Mouse (Mus musculus): ENCODE measurements around the gene Arid5b.
A peak's percentile ranks its signal among the peaks of the same experiment; 100 is the strongest.

Arid5b gene

DNA sequence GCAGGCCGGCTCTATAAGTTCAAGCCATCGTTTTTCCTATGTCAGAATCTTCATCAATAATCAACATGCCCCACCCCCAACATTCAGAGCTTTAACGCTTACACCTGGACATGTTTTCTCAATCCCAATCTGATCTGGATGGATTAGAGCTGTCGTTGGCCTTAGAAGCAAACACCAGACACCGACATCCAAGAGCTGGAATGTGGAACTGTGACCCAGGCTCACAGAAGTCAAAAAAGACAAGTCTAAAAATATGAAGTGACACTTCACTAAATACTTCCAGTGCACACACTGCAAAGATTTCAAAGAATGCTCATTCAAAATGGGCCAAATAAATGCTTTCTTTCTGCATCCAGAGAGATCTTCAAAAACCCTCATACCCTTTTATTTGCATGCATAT, 144.5 kb downstream of the Arid5b start:
- DNase-seq, result no peak

DNA sequence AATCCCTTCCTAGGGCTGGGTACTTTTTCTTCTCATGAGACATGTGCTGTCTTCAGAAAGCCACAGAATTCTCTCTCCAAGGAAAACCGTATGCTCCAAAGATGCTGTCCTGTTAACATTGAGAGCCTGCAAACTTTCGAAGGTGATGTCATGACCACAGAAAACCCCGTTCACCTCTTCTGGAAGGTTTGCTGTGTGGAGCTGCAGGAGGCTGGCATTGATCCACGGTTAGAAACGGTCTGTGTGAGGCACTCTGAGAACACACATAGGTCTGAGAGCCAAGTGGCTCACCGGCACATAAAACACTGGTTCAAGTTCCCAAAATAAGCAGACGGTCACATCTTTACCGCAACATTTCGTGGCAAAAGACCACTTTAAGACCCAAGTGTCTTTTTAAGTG, 145.9 kb downstream of the Arid5b start:
- peak; percentile 37 for DNase-seq

DNA sequence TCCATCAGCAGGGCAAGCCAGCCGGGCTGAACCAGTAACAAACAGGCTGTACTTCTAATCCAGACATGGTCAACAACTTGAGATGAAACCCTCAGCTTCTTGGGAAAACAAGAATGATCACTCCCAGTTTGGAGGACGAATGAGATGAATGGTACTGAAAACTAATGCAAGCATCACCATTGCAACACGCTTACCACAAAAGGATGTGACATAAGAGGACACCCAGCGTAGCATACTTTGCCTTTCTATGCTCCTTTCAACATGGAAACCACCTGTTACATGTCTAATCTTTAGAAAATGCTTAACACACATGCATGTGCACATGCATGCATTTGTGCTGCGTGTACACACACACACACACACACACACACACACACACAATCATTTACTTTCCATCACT, 146.4 kb downstream of the Arid5b start:
- DNase-seq, result no peak

DNA sequence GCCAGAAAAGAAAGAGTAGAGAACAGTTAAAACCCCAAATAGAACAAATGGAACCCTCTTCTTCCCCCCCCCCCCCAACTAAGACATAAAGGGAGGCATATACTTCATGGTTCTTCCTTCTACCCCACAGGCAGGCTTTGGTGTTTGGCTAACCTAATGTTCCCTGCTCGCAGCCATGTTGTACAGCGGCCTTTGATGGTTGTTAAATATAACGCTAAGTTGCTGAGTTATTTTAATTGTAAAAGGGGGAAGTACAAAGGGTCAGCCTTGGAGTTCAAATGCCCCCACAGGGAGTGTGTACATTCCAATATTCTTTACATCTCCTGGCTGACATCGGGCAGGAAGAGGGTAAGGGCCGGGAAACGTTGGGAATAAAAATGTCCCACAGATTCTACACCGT, 148.9 kb downstream of the Arid5b start:
- no peak for DNase-seq

DNA sequence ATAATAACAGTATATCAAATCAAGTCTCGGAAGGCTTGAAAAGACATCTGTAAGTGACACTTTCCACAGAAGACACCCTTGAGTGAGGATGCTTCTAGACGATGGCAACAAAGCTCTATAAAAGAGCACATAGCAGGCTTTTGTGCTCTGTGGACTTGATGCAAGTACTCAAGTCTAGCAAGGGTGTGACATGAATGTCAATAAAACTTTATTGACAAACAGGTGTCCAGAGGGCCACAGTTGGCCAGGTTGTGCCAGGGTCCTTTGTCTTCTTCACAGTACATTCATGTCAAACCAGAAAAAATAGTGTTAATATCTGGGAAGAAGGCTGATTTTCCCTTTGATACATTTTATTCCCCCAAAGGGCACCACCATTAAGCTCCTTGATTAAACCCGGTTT, 149.5 kb downstream of the Arid5b start:
- DNase-seq, result no peak

DNA sequence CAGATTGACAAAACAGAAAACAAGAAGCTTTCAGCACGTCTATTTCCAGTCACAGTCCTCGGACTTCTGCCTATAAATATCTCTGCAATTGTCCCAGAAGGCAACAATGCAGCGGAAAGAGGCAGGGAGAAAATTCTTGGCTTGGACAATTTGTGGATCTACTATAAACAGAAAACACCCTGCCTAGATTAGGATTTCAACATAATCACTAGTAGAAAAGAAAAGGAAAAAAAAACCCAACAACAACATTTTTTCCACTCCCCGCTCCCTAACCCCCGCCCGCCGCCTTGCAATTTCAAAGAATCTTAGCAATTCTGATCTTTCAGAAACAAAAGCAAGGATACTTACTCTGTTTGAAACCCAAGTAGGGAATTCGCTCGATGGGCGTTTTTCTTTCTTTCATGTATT, 150.1 kb downstream of the Arid5b start:
- DNase-seq, result no peak

DNA sequence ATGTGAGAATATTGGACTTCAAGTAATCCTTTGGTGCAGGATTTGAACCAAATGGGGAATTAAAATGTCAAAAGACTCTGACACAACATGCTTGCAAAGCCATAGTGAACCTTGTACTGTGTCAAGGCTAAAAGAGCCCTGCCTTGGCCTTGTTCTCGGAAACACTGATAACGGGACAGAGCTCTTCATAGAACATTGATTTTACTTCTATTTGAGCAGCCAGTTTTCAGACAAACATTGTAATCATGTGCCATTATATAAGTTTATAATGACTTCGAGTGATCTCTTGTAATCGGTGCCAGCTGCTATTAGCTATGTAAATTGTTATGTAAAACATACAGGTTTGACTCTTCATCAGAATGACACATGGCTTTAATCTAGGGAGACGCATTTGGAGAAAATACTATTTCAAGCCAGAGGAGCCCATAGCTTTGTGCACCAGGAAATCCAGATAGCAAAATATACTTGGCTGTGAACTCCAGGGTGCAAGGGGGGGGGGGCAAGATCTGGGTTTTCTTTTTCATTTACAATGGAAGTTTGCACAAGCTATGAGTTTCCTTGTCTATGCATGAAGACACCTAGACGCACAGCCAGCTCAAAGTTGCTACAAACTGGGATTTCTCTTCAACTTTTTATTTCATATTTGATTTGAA, 150.8 kb downstream of the Arid5b start:
- DNase-seq, result no peak

DNA sequence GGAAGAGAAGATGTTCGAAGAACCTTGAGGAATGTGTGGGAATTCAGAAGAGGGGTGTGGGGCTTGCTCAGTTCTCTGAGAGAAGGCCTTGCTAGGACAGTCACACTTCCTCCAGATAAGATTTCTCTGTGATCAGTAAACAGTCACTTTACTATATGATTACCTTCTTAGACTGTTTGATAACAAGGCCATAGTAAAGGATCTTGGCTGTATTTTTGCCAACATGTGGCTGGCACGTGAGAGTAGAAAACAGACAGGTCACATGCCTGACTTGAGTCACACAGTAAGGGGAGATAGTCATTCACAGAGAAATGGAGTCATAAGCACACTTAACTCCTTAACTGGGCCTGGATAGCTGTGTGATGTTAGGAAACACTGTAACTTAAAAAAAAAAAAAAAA, 151.4 kb downstream of the Arid5b start:
- no peak for DNase-seq

DNA sequence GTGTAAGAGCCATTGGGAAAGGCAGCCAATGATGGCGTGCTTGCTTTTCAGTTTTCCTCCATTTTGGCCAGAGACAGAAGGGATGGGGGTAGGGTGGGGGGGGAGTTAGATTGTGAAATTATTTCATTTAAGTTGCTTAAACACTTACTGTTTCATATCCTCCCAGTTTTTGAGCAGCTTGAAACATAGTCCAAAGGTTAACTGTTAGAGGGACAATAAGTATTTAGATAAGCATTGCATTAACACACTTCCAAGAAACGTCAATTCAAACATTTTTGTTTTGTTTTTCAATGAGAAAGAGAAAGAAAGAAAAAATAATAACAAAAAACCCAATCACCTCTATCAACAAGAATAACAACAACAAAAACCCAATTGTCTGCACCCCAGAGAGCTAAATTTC, 152.0 kb downstream of the Arid5b start:
- no peak for DNase-seq

DNA sequence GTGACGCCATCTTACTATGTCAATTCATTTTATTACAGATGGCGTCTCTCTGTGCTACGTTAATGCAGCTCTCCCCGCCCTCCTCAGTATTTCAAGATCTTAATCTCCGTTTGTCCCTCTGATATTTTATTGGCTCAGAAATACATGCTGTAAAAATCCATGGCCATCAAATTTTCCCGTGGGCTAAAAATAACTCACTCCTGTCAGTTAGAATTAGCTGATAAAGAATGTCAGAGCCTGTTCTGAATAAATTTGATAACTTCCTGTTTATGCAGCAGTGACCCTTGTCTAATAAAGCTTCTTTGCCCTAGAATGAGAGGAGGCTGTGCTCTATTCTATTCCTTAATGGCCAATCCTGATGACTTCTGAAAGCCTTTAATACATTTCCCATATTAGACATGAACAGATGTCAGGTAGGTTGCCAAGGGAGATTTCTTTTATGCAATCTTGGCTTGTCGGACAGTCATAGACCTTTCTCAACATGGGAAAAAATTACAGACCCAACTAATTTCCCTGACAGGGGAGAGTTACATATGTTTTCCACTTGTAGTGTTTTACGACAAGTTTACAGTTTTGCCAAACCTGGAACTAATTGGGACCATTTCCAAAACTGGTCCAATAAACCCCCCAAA, 152.5 kb downstream of the Arid5b start:
- no peak for DNase-seq

DNA sequence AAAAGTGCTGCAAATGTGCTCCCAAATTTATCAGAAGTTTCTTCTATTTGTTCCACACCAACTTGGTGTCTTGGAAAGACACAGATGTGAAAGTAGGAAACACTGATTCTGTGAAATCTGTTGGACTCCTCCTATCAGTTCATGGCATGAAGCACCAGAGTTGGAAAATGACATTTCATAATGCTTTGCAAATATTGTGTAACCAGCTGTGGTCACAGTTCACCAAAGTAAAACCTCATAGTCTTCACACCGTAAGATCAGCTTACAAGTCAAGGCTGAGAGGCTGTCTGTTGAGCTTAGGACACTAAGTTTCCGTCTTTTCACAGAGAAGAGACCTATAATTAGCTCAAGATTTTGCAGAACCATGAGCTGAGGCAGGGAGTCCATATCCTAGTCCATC, 153.6 kb downstream of the Arid5b start:
- no peak for DNase-seq

DNA sequence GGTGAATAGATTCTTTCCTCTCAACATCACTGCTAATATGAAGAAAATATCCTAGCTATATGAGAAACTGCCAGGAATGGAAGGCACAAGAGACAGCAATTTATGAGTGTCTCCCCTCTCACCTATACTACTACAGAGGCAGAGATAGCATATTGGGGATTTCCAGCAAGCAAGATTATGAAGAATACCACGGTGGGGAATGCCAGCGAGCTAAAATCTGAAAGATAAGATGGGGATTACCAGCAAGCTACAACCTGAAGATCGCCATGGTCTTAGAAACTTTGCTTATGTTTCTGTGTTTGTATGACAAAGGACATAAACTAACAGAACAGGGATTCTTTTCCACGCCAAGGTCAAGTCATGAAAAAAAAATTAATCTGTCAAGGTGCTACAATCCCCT, 155.1 kb downstream of the Arid5b start:
- no peak for DNase-seq

DNA sequence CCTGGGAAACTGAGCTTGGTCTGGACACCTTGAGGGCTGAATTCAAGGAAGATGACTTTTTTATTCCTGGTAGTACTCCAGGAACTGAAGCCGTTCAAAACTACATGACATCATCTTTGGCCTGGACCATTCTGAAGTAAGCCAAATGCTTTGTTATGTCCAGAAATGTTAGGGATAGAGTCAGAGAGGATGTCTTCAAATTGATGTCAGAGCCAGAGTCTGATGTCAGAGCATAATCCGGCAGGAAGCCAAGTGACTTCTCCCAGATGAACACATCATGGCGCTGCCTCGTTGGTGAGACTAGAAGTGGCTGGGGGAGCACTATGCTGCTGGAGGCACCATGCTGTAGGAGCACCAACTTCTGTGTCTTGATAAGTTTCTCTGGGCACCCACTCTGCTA, 156.6 kb downstream of the Arid5b start:
- no peak for DNase-seq

DNA sequence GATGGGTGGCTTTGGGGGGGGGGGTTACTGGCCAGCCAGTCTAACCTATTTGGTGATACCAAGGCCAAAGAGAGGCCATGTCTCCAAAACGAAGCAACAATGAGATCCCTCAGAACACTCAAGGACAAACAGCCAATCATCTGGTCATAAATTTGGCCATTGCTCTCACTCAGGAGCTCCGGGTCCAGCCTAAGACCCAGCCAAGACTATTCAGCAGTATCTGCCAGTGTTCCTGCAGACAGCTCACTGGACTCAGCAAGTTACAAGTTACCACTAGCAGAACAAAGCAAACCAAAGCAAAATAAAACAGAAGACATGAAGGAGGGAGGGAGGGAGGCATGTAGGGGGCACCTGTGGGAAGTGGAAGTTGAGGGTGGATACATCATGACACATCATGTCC, 157.3 kb downstream of the Arid5b start:
- no peak for DNase-seq

DNA sequence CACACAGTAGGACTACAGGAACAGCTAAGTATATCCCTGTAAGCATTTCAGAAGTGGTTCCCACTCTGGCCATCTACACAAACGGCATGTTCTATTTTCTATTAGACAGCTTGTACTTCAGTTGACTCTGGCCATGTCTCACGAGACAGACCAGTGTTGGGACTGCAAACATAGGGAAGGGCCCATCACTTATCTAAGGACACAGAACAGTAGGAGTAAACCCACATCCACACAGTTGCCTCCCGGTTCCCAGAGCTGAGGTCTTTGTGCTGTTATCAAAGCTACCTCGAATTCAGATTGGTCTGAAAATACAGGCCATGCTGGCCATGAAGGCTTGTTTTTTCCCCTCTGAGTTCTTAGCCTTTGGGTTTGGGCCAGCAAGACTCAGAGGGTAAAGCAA, 158.5 kb downstream of the Arid5b start:
- no peak for DNase-seq

DNA sequence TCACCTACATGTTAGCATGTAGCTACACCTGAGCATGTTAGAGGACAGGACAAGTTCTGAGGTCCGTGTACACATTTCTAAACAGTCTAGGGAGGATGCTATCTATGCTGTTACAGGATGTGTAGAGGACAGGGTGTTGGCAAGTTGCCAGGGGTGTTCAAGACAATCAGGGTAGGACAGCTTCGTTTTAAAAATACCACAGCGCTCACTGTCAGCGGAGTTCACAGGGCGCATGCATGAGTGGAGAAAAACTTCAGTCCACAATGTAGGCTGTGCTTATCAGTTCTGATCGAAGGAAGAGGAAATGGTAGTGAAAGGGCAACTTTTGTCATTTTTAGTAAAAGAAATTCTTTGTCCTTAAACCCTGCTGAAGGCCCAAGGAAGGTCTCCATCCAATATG, 159.3 kb downstream of the Arid5b start:
- no peak for DNase-seq

DNA sequence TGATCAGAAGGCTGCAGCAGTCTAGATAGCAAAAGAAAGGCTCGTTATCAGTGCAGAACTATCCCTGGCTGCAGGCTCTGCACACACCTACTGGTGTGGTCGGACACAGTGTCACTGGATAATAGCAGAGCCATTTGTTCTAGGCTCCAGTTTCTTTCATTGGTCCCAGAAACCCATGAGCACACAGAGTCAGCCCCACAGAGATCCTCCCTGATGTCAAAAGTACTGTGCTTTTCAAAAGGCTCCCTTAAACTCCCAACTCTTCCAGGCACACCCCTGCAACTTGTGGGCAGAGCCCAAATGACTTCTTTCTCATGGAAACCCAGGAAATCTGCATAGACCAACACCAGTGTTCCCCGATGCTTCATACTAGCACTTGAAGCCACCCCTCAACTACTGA, 163.6 kb downstream of the Arid5b start:
- DNase-seq, result no peak

DNA sequence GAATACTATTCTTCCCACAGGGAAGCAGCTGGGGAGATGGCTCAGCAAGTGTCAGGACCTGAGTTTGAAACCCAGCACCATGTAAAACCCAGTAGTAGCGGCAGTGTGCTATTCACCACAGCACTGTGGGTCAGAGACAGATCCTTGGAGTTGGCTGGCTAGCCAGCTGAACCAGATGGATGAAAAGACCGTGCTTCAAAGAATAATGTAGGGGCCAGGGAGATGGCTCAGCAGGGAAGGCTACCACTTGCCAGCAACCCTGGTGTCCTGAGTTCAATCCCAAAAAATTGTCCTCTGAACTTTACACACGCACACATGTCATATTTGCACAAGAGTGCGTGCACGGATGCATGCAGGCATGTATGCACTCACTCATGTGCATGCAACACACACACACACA, 164.9 kb downstream of the Arid5b start:
- no peak for DNase-seq

DNA sequence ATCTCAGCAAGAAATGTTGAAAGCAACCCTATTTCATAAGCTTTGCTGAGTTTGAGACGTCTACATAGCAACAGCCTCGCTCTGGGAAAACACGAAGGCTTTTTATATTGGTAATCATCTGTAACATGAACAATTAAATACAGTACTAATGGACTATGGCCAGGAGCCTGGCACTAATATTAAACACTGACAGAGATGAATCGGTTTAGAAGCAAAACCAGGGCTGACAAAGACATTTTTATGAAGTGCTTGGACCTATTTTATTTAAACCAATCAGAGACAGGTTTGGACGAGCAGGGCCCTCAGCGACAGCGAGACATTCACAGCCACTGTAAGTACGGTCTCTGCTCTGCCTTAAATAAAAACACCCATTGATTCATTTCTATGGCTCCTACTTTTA, 165.6 kb downstream of the Arid5b start:
- DNase-seq, result no peak

DNA sequence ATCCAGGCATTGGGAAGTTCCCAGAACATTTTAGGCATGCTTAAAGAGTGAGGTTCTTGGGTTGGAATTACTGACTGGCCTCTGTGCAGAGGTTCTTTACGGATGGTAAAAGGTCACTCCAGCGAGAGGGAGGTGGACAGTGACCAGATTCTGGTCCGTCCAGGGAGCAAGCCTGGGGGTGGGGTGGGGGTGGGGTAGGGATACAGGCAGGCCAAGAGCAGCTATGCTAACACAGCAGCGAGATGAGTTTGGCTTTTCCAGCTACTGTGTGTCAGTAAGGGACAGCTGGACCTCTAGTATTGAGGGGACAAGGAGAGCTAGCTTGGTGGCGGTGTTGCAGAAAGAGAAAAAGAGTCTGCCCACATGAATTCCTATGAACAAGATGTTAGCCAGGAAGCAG, 167.9 kb downstream of the Arid5b start:
- no peak for DNase-seq

DNA sequence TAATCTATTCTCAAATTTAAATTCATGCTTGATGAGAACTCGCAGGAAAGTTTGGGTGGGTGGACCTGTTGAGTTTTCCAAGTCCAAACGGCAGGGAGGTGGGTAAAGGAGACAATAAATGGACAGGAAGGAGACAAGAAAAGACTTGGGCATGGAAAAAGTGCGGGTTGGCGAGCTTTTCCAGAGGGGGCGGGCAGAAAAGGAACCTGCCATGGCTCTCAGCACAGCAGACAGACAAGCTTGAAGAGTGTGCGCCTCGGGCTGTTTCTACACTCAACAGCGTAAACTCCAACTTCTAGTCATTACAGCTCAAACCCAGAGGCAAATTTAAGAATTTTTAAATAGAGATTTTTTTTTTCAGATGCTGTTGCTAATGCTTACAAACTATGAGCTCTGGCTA, 168.4 kb downstream of the Arid5b start:
- DNase-seq, result no peak

DNA sequence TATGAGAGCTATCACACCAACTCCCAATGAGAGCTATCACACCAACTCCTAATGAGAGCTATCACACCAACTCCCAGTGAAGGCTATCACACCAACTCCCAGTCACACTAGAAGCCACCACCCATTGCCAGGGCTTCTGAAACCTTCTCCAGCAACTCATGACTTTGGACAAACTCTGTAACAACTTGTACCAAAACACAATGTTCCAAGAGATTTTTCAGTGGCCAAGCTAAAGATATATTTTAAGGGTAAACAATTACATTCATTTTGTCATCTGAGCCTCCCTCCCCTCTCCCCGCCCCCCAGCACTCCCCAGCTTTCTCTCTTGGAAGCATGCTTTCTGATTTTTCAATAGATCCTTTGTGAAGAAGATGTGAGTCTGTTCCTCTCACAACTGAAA, 168.9 kb downstream of the Arid5b start:
- no peak for DNase-seq

DNA sequence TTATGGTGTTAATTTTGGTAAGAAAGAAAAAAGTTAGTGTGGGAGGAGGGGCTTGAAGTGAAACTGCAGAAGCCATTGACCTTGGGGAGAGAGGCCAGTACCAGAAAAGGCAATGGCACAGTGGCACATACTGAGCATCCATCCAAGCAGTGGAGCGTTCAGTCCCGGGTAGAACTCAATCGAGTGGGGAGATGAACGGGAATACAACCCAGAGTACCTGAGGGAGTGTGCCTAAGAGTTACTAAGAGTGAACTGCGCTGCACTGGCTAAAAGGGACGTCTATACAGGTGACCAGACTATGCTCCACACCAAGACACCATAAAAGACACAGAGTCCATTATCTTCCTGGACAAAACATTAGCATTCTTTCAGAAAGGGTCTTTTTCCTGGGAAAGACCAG, 170.8 kb downstream of the Arid5b start:
- DNase-seq, result no peak

DNA sequence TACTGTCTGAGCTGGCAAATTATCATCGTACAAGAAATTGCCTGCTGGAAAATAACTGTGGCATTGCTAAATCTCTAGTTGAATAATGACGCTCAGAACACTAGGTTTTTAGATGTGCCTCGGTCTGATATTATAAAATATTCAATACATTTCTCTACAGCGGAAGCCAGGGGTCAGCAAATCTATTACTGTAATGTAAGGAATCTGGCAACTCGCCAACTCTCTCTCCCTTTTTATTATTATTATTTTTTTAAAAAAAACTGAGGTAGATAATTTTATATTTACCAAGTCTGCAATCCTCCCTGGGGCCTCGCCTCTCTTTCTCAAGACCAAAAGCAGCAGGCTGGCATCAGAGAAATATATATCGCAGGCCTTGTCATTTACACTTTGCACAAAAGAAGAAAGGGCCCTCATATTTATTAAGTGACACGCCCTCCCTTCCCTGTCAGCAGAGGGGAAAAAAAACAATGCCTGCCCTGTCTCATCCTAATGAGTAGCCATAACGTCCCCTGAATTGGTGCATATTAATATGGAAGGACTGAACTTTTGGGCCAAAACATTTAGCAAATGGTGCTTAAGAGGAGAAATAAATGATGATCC, 172.1 kb downstream of the Arid5b start:
- DNase-seq, result no peak

Measured in cerebellum, adult 11-12 months (tissue).